Mouse (Mus musculus) liver, adult 2 months (tissue): Measurements from ENCODE around the gene Eaf1. TPM values are rescaled to one million over a fixed set of nuclear protein-coding genes. Genes with fewer than 3 reads are reported as not detected.

Experiments used
- DNase-seq: peaks from one replicate; pipeline ENCODE4 v3.0.0-alpha.2; 2011; ENCODE audit warnings: low read depth, low spot score; ENCODE audit errors: extremely low read depth
- H3K27ac ChIP-seq: fragments of 200-500 bp; replicated peaks from 2 replicates; pipeline ENCODE4 v1.5.1; 2012; ENCODE audit warnings: low read depth, mild to moderate bottlenecking, control low read depth, inconsistent platforms, low read length; ENCODE audit not compliant: insufficient read depth
- H3K27me3 ChIP-seq: fragments of 200-500 bp; 2 replicates; pipeline ENCODE4 v1.6.1; 2012; ENCODE audit warnings: mild to moderate bottlenecking, moderate library complexity, low read length, inconsistent platforms; ENCODE audit not compliant: control insufficient read depth, insufficient read depth
- H3K36me3 ChIP-seq: fragments of 200-500 bp; 2 replicates; pipeline ENCODE4 v1.6.1; 2012; ENCODE audit warnings: low read length, inconsistent platforms; ENCODE audit not compliant: control insufficient read depth, insufficient read depth
- H3K4me1 ChIP-seq: fragments of 200-500 bp; 2 replicates; pipeline ENCODE4 v1.6.1; 2011; ENCODE audit warnings: low read length; ENCODE audit not compliant: control insufficient read depth, insufficient read depth
- H3K4me3 ChIP-seq: fragments of 200-500 bp; 2 replicates; pipeline ENCODE4 v1.5.1; 2011; ENCODE audit warnings: low read depth, mild to moderate bottlenecking, control low read depth, low read length, moderate library complexity; ENCODE audit not compliant: insufficient read depth
- H3K79me2 ChIP-seq: fragments of 200-500 bp; 2 replicates; pipeline ENCODE4 v1.6.1; 2012; ENCODE audit warnings: inconsistent platforms, mild to moderate bottlenecking, low read length, moderate library complexity; ENCODE audit not compliant: control insufficient read depth, insufficient read depth
- H3K9ac ChIP-seq: fragments of 200-500 bp; 2 replicates; pipeline ENCODE4 v1.6.1; 2012; ENCODE audit warnings: low read depth, mild to moderate bottlenecking, control low read depth, inconsistent platforms, low read length
- CTCF ChIP-seq: fragments of 200-500 bp; IDR thresholded peaks from 2 replicates; pipeline ENCODE4 v1.5.1; 2011; ENCODE audit warnings: low read depth, low read length, control low read depth
- POLR2A ChIP-seq: fragments of 200-500 bp; IDR thresholded peaks from 2 replicates; pipeline ENCODE4 v1.6.1; 2011; ENCODE audit warnings: low read length, control low read depth; ENCODE audit not compliant: insufficient read depth; ENCODE audit errors: extremely low read depth
- WGBS: fragments of 180-500 bp; shearing (Covaris S2); methylation state at CpG from one replicate; pipeline ENCODE4 v1.1.7; 2018; 5-methylcytosine and 5-hydroxymethylcytosine counted together
- polyA plus RNA-seq: library from polyadenylated mRNA; depleted of rRNA; stranded (reverse); fragments of >200 nt; gene quantifications from 2 replicates; pipeline ENCODE4 v1.2.3, GENCODE M21; 2012; rRNA removed
- total RNA-seq: library from RNA; depleted of rRNA; stranded (reverse); fragments of >200 nt; gene quantifications from 2 replicates; pipeline ENCODE4 v1.2.3, GENCODE M21; 2014; rRNA removed

Gene Eaf1
- total and polyA plus RNA-seq, 2 experiments: 10.8 to 24.1 TPM

DNA sequence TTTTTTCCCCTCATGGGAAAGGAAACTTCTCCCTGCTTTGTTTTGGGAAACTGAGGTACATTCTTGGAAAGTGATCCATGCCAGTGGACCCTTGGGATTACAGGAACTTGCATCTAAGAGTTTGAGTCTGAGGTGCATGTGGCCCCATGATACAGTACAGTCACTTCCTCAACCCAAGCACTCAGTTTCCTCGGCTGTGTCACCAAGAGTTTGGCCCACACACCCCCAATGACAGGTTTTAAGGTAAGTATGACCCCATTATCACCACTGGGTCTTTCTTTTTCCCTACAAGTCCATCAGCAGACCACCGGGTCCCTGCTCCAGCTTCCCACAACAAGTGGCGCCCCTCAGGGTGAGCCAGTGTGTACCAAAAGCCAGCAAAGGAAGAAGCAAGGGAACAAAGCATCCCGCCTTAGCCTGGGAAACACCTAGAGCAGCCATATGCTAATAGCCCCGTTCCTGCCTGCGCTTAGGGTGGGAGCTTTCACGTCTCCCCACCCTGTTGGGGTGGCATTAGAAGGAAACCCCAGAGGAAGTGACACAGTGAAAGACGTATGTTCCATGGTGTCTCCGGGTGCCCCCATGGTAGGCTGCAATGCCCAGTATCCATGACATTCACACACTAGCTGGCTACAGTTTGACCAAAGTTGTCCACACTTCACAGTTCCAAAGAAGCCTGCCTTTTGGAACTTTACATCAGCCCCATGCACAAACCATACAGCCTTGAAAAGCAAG lies 62.5 kb downstream of the Eaf1 start:
- no peak for DNase-seq
- no peak for TF ChIP-seq POLR2A
- TF ChIP-seq CTCF: no peak
- H3K27me3 ChIP-seq: no peaks in the 10 kb centered on the region
- 88% methylated on average over 9 of the region's 9 CpGs for WGBS
- H3K4me1 ChIP-seq: no peaks in the 10 kb centered on the region
- H3K36me3 ChIP-seq: no peaks in the 10 kb centered on the region
- H3K9ac ChIP-seq: no peak overlapping the region
- H3K27ac ChIP-seq: no peak overlapping the region
- no peak overlapping the region for H3K4me3 ChIP-seq
- H3K79me2 ChIP-seq: no peaks in the 10 kb centered on the region

- TF ChIP-seq POLR2A (no peak), CTCF (no peak)
- H3K79me2 ChIP-seq: no peaks in the 10 kb centered on the region
- 90% methylated on average over 8 of the region's 8 CpGs for WGBS
- no peak overlapping the region for H3K4me3 ChIP-seq
- H3K4me1 ChIP-seq: no peaks in the 10 kb centered on the region
- H3K27ac ChIP-seq: no peak overlapping the region
- no peaks in the 10 kb centered on the region for H3K27me3 ChIP-seq
- DNase-seq: no peak
- H3K9ac ChIP-seq: no peak overlapping the region
- H3K36me3 ChIP-seq: no peaks in the 10 kb centered on the region
These were observed 63.1 kb downstream of the Eaf1 start for GRCm38 (mm10) chr14:31557273-31557672.

GRCm38 (mm10) chr14:31557784-31558183 lies 63.6 kb downstream of the Eaf1 start:
- no peak overlapping the region for H3K9ac ChIP-seq
- H3K4me1 ChIP-seq: no peaks in the 10 kb centered on the region
- no peaks in the 10 kb centered on the region for H3K79me2 ChIP-seq
- WGBS: 87% methylated on average over 9 of the region's 9 CpGs
- no peak overlapping the region for H3K4me3 ChIP-seq
- H3K27ac ChIP-seq: no peak overlapping the region
- TF ChIP-seq POLR2A: no peak
- TF ChIP-seq CTCF: no peak
- no peaks in the 10 kb centered on the region for H3K27me3 ChIP-seq
- no peak for DNase-seq
- H3K36me3 ChIP-seq: no peaks in the 10 kb centered on the region

DNA sequence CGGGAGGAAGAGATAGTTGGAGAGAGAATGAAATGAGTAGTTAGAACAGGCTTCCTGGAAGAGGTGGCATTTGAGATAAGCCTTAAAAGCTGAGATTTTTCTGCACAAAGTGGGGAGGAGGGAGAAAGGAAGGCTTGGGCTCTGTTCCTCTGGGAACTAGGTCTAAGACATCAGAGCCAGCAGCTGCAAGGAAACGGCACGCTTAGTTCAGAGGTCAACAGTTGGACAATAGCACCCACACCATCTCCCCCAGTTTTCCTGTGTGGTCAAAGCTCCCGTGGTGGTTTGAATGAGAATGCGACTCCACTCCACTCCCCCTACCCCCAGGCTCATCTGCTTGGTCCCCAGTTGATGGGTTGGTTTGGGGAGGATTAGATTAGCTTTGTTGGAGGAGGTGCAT lies 65.0 kb downstream of the Eaf1 start:
- Histone ChIP-seq H3K27me3 (no peaks in the 10 kb centered on the region), H3K79me2 (no peaks in the 10 kb centered on the region), H3K9ac (no peak overlapping the region), H3K27ac (no peak overlapping the region), H3K36me3 (no peaks in the 10 kb centered on the region), H3K4me1 (no peaks in the 10 kb centered on the region), H3K4me3 (no peak overlapping the region)
- no peak for TF ChIP-seq CTCF
- TF ChIP-seq POLR2A: no peak
- DNase-seq: no peak
- WGBS: 67% methylated on average over 5 of the region's 5 CpGs

Other genes starting within 250 kb of the Eaf1 start
- 6.9 and 9.0 TPM in 2 replicates for gene Phf7, start 243.1 kb upstream of the Eaf1 start, total RNA-seq
- 4.4 and 4.5 TPM in 2 replicates for gene Phf7, start 243.1 kb upstream of the Eaf1 start, polyA plus RNA-seq
- gene Bap1, start 242.9 kb upstream of the Eaf1 start, total RNA-seq: 16.1 and 16.4 TPM in 2 replicates
- 24.5 and 26.7 TPM in 2 replicates for gene Bap1, start 242.9 kb upstream of the Eaf1 start, polyA plus RNA-seq
- under 0.01 and 0.07 TPM in 2 replicates for gene Dnah1, start 170.5 kb upstream of the Eaf1 start, total RNA-seq
- 0.01 and 0.04 TPM in 2 replicates for gene Dnah1, start 170.5 kb upstream of the Eaf1 start, polyA plus RNA-seq
- gene Capn7, start 157.8 kb upstream of the Eaf1 start, total RNA-seq: 34.8 and 38.1 TPM in 2 replicates
- 6.1 and 6.7 TPM in 2 replicates for gene Capn7, start 157.8 kb upstream of the Eaf1 start, polyA plus RNA-seq
- gene Sh3bp5, start 58.3 kb upstream of the Eaf1 start, total RNA-seq: 37.1 and 37.7 TPM in 2 replicates
- 22.6 and 26.1 TPM in 2 replicates for gene Sh3bp5, start 58.3 kb upstream of the Eaf1 start, polyA plus RNA-seq
- 11.2 and 11.9 TPM in 2 replicates for gene Mettl6, start 641 bp downstream of the Eaf1 start, total RNA-seq
- 2.6 and 5.4 TPM in 2 replicates for gene Mettl6, start 641 bp downstream of the Eaf1 start, polyA plus RNA-seq
- under 0.01 TPM in 1 of 2 replicates, not detected in the other for gene Colq, start 96.9 kb downstream of the Eaf1 start, total RNA-seq
- 0.06 and 0.09 TPM in 2 replicates for gene Colq, start 96.9 kb downstream of the Eaf1 start, polyA plus RNA-seq
- 0.81 TPM in 1 of 2 replicates, not detected in the other for gene Gm49387, start 146.5 kb downstream of the Eaf1 start, total RNA-seq
- 2.6 and 10.0 TPM in 2 replicates for gene Gm49387, start 146.5 kb downstream of the Eaf1 start, polyA plus RNA-seq
- 42.3 and 60.7 TPM in 2 replicates for gene Btd, start 146.6 kb downstream of the Eaf1 start, total RNA-seq
- gene Btd, start 146.6 kb downstream of the Eaf1 start, polyA plus RNA-seq: 91.4 and 103 TPM in 2 replicates
- 569 and 647 TPM in 2 replicates for gene Hacl1, start 146.9 kb downstream of the Eaf1 start, total RNA-seq
- 592 and 631 TPM in 2 replicates for gene Hacl1, start 146.9 kb downstream of the Eaf1 start, polyA plus RNA-seq